Mouse (Mus musculus) adrenal gland, postnatal 0 days (tissue): Measurements from ENCODE around the gene Sema3e. TPM values are rescaled to one million over a fixed set of nuclear protein-coding genes. Genes with fewer than 3 reads are reported as not detected.

Experiments used
- polyA plus RNA-seq: library from polyadenylated mRNA; unstranded; fragments of >200 nt; fragmentation: Nextera tagmentation; extraction: Ambion mirVana; gene quantifications from 2 replicates; pipeline ENCODE4 v1.2.1, GENCODE M21; 2015

Gene Sema3e
- polyA plus RNA-seq, result 0.33 and 0.43 TPM in 2 replicates

DNA sequence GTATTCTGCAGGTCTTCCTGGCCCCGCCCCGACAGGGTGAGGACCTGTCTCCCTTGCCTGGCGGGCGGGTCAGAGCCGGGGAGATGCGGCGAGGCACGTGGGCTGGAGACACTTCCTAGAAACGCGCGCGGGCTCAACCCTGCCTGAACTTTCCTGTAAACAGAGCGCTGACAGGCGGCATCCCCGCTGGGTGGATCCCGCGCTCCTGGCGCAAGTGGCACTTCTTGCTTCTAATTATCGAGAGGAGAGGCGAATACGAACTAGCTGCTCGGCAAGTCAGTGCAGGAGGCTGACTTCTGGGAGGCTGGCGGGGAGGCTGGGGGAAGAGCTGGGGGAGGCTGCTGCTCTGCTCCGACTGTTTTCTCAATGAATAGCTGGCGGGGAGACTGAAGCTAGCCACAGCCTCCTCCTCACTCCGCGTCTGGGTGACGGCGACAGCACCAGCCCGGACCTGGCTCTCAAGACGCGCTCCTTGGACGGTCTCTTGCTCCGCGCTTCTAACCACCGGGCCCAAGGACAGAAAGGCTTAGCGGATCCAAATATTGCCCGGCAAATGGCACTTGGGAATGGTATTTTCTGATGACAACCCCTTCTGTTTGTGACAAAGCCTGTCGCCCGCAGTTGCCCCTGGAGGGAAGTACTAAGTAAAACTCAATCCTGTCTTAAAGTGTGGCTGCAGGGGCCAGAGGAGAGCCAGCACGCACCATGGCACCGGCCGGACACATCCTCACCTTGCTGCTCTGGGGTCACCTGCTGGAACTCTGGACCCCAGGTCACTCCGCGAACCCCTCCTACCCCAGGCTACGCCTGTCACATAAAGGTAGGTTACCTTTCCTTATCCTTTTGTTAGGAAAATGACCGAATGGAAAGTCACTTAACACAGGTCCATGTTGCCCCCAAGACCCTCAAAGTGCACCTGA lies at the start of gene Sema3e:
Gene Sema3e (plus strand): TSS at position 72 of the 920 bp plus-strand sequence.

Other genes starting within 250 kb of the Sema3e start
- not detected in 2 replicates for gene Speer3, start 233.7 kb upstream of the Sema3e start, polyA plus RNA-seq